ENCODE assay signal across 8 mouse cellular contexts in genomic region chr5:36747071-36747470, GRCm38 (mm10). TPM values are rescaled to one million over a fixed set of nuclear protein-coding genes. Genes with fewer than 3 reads are reported as not detected.
A peak's percentile ranks its signal among the peaks of the same experiment; 100 is the strongest.
DNase-seq lines count a peak whose midpoint lies in the region; ATAC-seq lines count a peak whose summit lies in the region.

No protein-coding gene starts in this region.

- H3K27me3 ChIP-seq in lung, embryonic 16.5 days (ENCODE audit: control insufficient read depth, insufficient read depth, low read depth, low read length), result no peaks in the 10 kb centered on the region
- 0 out of 2 replicates have a peak, but pooled peaks cover 8% of the 10 kb centered on the region for H3K27me3 ChIP-seq in forebrain, embryonic 12.5 days
- no peaks in the 10 kb centered on the region for H3K27me3 ChIP-seq in limb, embryonic 12.5 days
- H3K27me3 ChIP-seq in neural tube, embryonic 15.5 days (replicated peaks), result no peaks in the 10 kb centered on the region; the same call in 1 of the 2 replicates

- peak overlapping the region; percentile 97 for H3K4me2 ChIP-seq in lung, embryonic 16.5 days (ENCODE audit: low read depth, low read length)
- peak overlapping the region; percentile 99 for H3K4me2 ChIP-seq in forebrain, embryonic 12.5 days
- H3K4me2 ChIP-seq in limb, embryonic 12.5 days, result peak overlapping the region; percentile 98
- peak overlapping the region; percentile 95 for H3K4me2 ChIP-seq in neural tube, embryonic 15.5 days

- H3K36me3 ChIP-seq in lung, embryonic 16.5 days (ENCODE audit: control insufficient read depth, insufficient read depth, low read length), result no peaks in the 10 kb centered on the region
- 0 out of 2 replicates have a peak, but pooled peaks cover 4% of the 10 kb centered on the region for H3K36me3 ChIP-seq in forebrain, embryonic 12.5 days (replicated peaks)
- peaks cover 5% of the 10 kb centered on the region; the same call in 1 of the 2 replicates for H3K36me3 ChIP-seq in limb, embryonic 12.5 days
- H3K36me3 ChIP-seq in neural tube, embryonic 15.5 days, result no peaks in the 10 kb centered on the region

- ATAC-seq in lung, embryonic 16.5 days (ENCODE audit: low read depth), result no peak
- no peak for ATAC-seq in forebrain, embryonic 12.5 days (ENCODE audit: low FRiP score)
- ATAC-seq in limb, embryonic 12.5 days (ENCODE audit: insufficient number of reproducible peaks, insufficient read depth, low FRiP score, low TSS enrichment, low read depth), result no peak
- no peak for ATAC-seq in neural tube, embryonic 15.5 days (ENCODE audit: low FRiP score)

- H3K4me1 ChIP-seq in lung, embryonic 16.5 days (replicated peaks; ENCODE audit: control insufficient read depth, insufficient read depth, low read length), result peaks cover 14% of the 10 kb centered on the region
- peaks cover 14% of the 10 kb centered on the region for H3K4me1 ChIP-seq in forebrain, embryonic 12.5 days
- peaks cover 13% of the 10 kb centered on the region for H3K4me1 ChIP-seq in limb, embryonic 12.5 days (replicated peaks)
- H3K4me1 ChIP-seq in neural tube, embryonic 15.5 days, result peaks cover 20% of the 10 kb centered on the region

- WGBS in lung, embryonic 16.5 days, result 72% methylated on average over 7 of the region's 7 CpGs
- WGBS in forebrain, embryonic 12.5 days, result 89% methylated on average over 7 of the region's 7 CpGs
- 87% methylated on average over 7 of the region's 7 CpGs for WGBS in limb, embryonic 12.5 days
- 93% methylated on average over 7 of the region's 7 CpGs for WGBS in neural tube, embryonic 15.5 days

- DNase-seq in lung, postnatal 4 days, result no peak
- DNase-seq in gastrocnemius, postnatal 4 days (ENCODE audit: low spot score in 2 of 2), result no peak
- no peak for DNase-seq in urinary bladder, adult 2 months (ENCODE audit: low spot score)
- DNase-seq in thymus, postnatal 4 days, result no peak

- no peak overlapping the region for H3K9ac ChIP-seq in lung, embryonic 16.5 days (ENCODE audit: low read length)
- no peak overlapping the region for H3K9ac ChIP-seq in forebrain, embryonic 12.5 days
- H3K9ac ChIP-seq in limb, embryonic 12.5 days (replicated peaks), result no peak overlapping the region
- H3K9ac ChIP-seq in neural tube, embryonic 15.5 days (replicated peaks), result 0 out of 2 replicates have a peak overlapping the region, but pooled peaks have one; percentile 8

- no peak overlapping the region for H3K27ac ChIP-seq in lung, embryonic 16.5 days (ENCODE audit: low read length)
- H3K27ac ChIP-seq in forebrain, embryonic 12.5 days, result no peak overlapping the region
- H3K27ac ChIP-seq in limb, embryonic 12.5 days, result no peak overlapping the region
- no peak overlapping the region for H3K27ac ChIP-seq in neural tube, embryonic 15.5 days (replicated peaks)

- no peaks in the 10 kb centered on the region for H3K9me3 ChIP-seq in lung, embryonic 16.5 days (ENCODE audit: control insufficient read depth, low read length)
- H3K9me3 ChIP-seq in forebrain, embryonic 12.5 days, result no peaks in the 10 kb centered on the region
- no peaks in the 10 kb centered on the region for H3K9me3 ChIP-seq in limb, embryonic 12.5 days
- no peaks in the 10 kb centered on the region for H3K9me3 ChIP-seq in neural tube, embryonic 15.5 days (replicated peaks)

- no peak overlapping the region for H3K4me3 ChIP-seq in lung, embryonic 16.5 days (ENCODE audit: low read length)
- no peak overlapping the region for H3K4me3 ChIP-seq in forebrain, embryonic 12.5 days (replicated peaks)
- peak overlapping the region; percentile 98; the same call in 1 of the 2 replicates for H3K4me3 ChIP-seq in limb, embryonic 12.5 days (replicated peaks)
- peak overlapping the region; percentile 97 for H3K4me3 ChIP-seq in neural tube, embryonic 15.5 days (replicated peaks)

RNA-seq across cellular contexts. Expression of gene Bloc1s4, which starts 1.4 kb away (rescaled TPM):
- 19.1 and 19.7 TPM in 2 replicates for polyA plus RNA-seq in lung, embryonic 16.5 days (2015; fragmentation: Nextera tagmentation; extraction: Ambion mirVana)
- 25.3 TPM in 2 replicates for polyA plus RNA-seq in forebrain, embryonic 12.5 days (2016; fragmentation: Nextera tagmentation; extraction: Ambion mirVana)
- 32.5 and 34.5 TPM in 2 replicates for polyA plus RNA-seq in limb, embryonic 12.5 days (2016; fragmentation: Nextera tagmentation; extraction: Ambion mirVana)
- 26.3 and 30.0 TPM in 2 replicates for polyA plus RNA-seq in neural tube, embryonic 15.5 days (2015; fragmentation: Nextera tagmentation; extraction: Ambion mirVana)
- total RNA-seq in gastrocnemius, postnatal 4 days (2021), result 10 to 100 TPM; 10.9 to 11.9 TPM
- polyA plus RNA-seq in urinary bladder, adult 2 months (2012; rRNA removed), result 19.0 and 26.2 TPM in 2 replicates

RNA-seq across cellular contexts. Expression of gene Mrfap1, which starts 49.5 kb away (rescaled TPM):
- polyA plus RNA-seq in lung, embryonic 16.5 days (2015; fragmentation: Nextera tagmentation; extraction: Ambion mirVana), result 323 and 350 TPM in 2 replicates
- 485 and 504 TPM in 2 replicates for polyA plus RNA-seq in forebrain, embryonic 12.5 days (2016; fragmentation: Nextera tagmentation; extraction: Ambion mirVana)
- polyA plus RNA-seq in limb, embryonic 12.5 days (2016; fragmentation: Nextera tagmentation; extraction: Ambion mirVana), result 685 and 692 TPM in 2 replicates
- 315 and 350 TPM in 2 replicates for polyA plus RNA-seq in neural tube, embryonic 15.5 days (2015; fragmentation: Nextera tagmentation; extraction: Ambion mirVana)
- total RNA-seq in gastrocnemius, postnatal 4 days (2021), result 100 to 1,000 TPM; 330 to 357 TPM
- polyA plus RNA-seq in urinary bladder, adult 2 months (2012; rRNA removed), result 181 and 226 TPM in 2 replicates

RNA-seq across cellular contexts. Expression of gene D5Ertd579e, which starts 51.2 kb away (rescaled TPM):
- 14.0 and 14.9 TPM in 2 replicates for polyA plus RNA-seq in lung, embryonic 16.5 days (2015; fragmentation: Nextera tagmentation; extraction: Ambion mirVana)
- 44.2 and 46.6 TPM in 2 replicates for polyA plus RNA-seq in forebrain, embryonic 12.5 days (2016; fragmentation: Nextera tagmentation; extraction: Ambion mirVana)
- 26.9 and 28.6 TPM in 2 replicates for polyA plus RNA-seq in limb, embryonic 12.5 days (2016; fragmentation: Nextera tagmentation; extraction: Ambion mirVana)
- polyA plus RNA-seq in neural tube, embryonic 15.5 days (2015; fragmentation: Nextera tagmentation; extraction: Ambion mirVana), result 26.6 and 29.1 TPM in 2 replicates
- 10 to 100 TPM; 61.3 to 72.9 TPM for total RNA-seq in gastrocnemius, postnatal 4 days (2021)
- 27.9 and 35.3 TPM in 2 replicates for polyA plus RNA-seq in urinary bladder, adult 2 months (2012; rRNA removed)

Comparison
In these comparisons a context has a peak if more than half of its experiments do, and no peak if none do; other contexts are left out.
1. H3K4me3 ChIP-seq: peak in limb, embryonic 12.5 days (single experiment) and neural tube, embryonic 15.5 days (single experiment); none in lung, embryonic 16.5 days (single experiment) and forebrain, embryonic 12.5 days (single experiment).
2. Peak in every context shown above with its lines, with median percentiles within 50 percentile points of each other: H3K4me2 ChIP-seq.